Mouse (Mus musculus) E14TG2a.4 (cell line): Measurements from ENCODE around the gene Zfp354b.

ENCODE experiments used
- H3K27me3 ChIP-seq: 2 replicates; pipeline ENCODE4 v1.6.1; 2014; ENCODE audit warnings: low read length, control low read depth; ENCODE audit not compliant: insufficient read depth
- H3K36me3 ChIP-seq: 2 replicates; pipeline ENCODE4 v1.6.1; 2014; ENCODE audit warnings: low read length, control low read depth; ENCODE audit not compliant: insufficient read depth
- H3K4me1 ChIP-seq: replicated peaks from 2 replicates; pipeline ENCODE4 v1.6.1; 2014; ENCODE audit warnings: low read depth, low read length, control low read depth
- H3K4me3 ChIP-seq: replicated peaks from 2 replicates; pipeline ENCODE4 v1.5.1; 2014; ENCODE audit warnings: mild to moderate bottlenecking, low read length
- H3K9me3 ChIP-seq: 2 replicates; pipeline ENCODE4 v1.6.1; 2014; ENCODE audit warnings: low read length, control low read depth
- CTCF ChIP-seq: conservative IDR thresholded peaks from 2 replicates; pipeline ENCODE4 v1.5.1; 2014; ENCODE audit warnings: low read length
- NANOG ChIP-seq: IDR thresholded peaks from 2 replicates; pipeline ENCODE4 v1.6.1; 2014; ENCODE audit warnings: borderline replicate concordance, low read length, mixed read lengths
- POU5F1 ChIP-seq: IDR thresholded peaks from 2 replicates; pipeline ENCODE4 v1.6.1; 2014; ENCODE audit warnings: low read length, borderline replicate concordance

The Zfp354b gene

GRCm38 (mm10) chr11:50931451-50931866 is at the start of gene Zfp354b:
Gene Zfp354b, minus strand, starts transcription at chr11:50931633.
- H3K4me3 ChIP-seq = peak within 1 kb of the TSS; percentile 84
- TF ChIP-seq POU5F1 (no peak), NANOG (peak; percentile 17; the same call in 1 of the 2 replicates), CTCF (no peak)
- H3K9me3 ChIP-seq = no peaks in the 10 kb centered on the region
- no peaks in the 10 kb centered on the region for H3K36me3 ChIP-seq
- peaks cover 24% of the 10 kb centered on the region for H3K4me1 ChIP-seq
- peaks cover 44% of the 10 kb centered on the region for H3K27me3 ChIP-seq

- Histone ChIP-seq H3K27me3 (no peaks in the 10 kb centered on the region), H3K36me3 (no peaks in the 10 kb centered on the region), H3K4me1 (no peaks in the 10 kb centered on the region), H3K9me3 (no peaks in the 10 kb centered on the region), H3K4me3 (no peak overlapping the region)
- TF ChIP-seq POU5F1 (no peak), CTCF (peak; percentile 50)
These were observed 45.8 kb upstream of the Zfp354b start for GRCm38 (mm10) chr11:50977216-50977615.

- Histone ChIP-seq H3K27me3 (no peaks in the 10 kb centered on the region), H3K36me3 (no peaks in the 10 kb centered on the region), H3K4me1 (no peaks in the 10 kb centered on the region), H3K4me3 (no peak within 1 kb of the TSS), H3K9me3 (no peaks in the 10 kb centered on the region)
- TF ChIP-seq CTCF = no peak
These were observed 34.8 kb upstream of the Zfp354b start, which contains the start of gene Olfr1378 for GRCm38 (mm10) chr11:50966230-50966629. Gene Olfr1378, plus strand, starts transcription at chr11:50966530.

- TF ChIP-seq NANOG = no peak
- no peak for TF ChIP-seq POU5F1
- no peak for TF ChIP-seq CTCF
- H3K27me3 ChIP-seq = no peaks in the 10 kb centered on the region
- no peaks in the 10 kb centered on the region for H3K36me3 ChIP-seq
- no peaks in the 10 kb centered on the region for H3K9me3 ChIP-seq
- no peak overlapping the region for H3K4me3 ChIP-seq
- H3K4me1 ChIP-seq = no peaks in the 10 kb centered on the region
These were observed 33.5 kb upstream of the Zfp354b start for GRCm38 (mm10) chr11:50964886-50965285.

DNA sequence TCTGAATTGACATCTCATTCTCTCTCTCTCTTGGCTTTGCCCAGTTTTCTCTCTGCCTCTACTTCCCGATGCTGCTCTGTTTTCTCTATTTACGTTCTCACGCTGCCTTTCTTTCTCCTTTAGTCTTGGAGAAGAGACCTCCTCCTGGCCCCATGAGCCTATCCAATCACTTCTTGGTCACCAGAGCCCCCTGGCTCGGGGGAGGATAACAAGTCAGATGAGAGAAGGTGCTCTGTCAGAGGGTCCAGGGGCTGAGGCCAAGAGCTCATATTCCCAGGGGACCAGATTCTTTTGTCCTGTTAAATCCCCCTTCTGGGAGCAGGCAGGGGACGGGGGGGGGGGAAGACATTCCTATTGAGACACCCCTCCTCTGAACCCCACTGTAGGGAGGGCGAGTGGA is 22.2 kb upstream of the Zfp354b start, which contains the start of gene Prop1:
TSS of gene Prop1 (minus strand) at position 101 of the 400 bp plus-strand sequence.
- peaks cover 18% of the 10 kb centered on the region for H3K4me1 ChIP-seq
- no peak for TF ChIP-seq NANOG
- no peak within 1 kb of the TSS for H3K4me3 ChIP-seq
- H3K9me3 ChIP-seq = no peaks in the 10 kb centered on the region
- H3K27me3 ChIP-seq = peaks cover 24% of the 10 kb centered on the region
- no peaks in the 10 kb centered on the region for H3K36me3 ChIP-seq

- no peak for TF ChIP-seq NANOG
- Histone ChIP-seq H3K4me1 (peaks cover 18% of the 10 kb centered on the region), H3K27me3 (peaks cover 21% of the 10 kb centered on the region), H3K9me3 (no peaks in the 10 kb centered on the region), H3K4me3 (no peak overlapping the region), H3K36me3 (no peaks in the 10 kb centered on the region)
These were observed 20.9 kb upstream of the Zfp354b start for GRCm38 (mm10) chr11:50952290-50952689.

DNA sequence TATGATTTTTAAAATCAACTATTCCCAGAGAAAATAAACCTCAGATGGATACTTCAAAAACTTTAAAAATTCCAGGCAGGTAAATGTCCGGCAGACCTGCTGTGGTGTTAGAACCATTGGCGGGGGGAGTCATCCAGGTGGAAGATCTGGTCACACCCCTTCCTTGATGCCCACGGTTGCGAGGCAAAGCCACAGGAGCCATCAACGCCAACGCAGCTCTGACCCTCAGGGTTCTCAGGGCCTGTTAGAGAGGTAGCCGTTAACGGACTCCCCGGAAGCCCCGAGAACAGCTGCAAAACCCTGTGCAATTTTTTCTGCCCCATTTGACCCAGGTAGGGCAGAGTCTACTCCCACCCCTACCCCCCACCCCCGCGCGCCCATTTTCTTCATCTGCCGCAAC is 12.1 kb upstream of the Zfp354b start, which contains the start of gene 4933414I15Rik:
TSS of gene 4933414I15Rik (minus strand) at position 260 of the 400 bp plus-strand sequence.
- TF ChIP-seq POU5F1 = no peak
- no peak for TF ChIP-seq CTCF
- no peak for TF ChIP-seq NANOG
- peaks cover 35% of the 10 kb centered on the region for H3K27me3 ChIP-seq
- H3K4me1 ChIP-seq = peaks cover 4% of the 10 kb centered on the region; the same call in 1 of the 2 replicates
- no peaks in the 10 kb centered on the region for H3K36me3 ChIP-seq
- H3K4me3 ChIP-seq = no peak within 1 kb of the TSS
- H3K9me3 ChIP-seq = no peaks in the 10 kb centered on the region

DNA sequence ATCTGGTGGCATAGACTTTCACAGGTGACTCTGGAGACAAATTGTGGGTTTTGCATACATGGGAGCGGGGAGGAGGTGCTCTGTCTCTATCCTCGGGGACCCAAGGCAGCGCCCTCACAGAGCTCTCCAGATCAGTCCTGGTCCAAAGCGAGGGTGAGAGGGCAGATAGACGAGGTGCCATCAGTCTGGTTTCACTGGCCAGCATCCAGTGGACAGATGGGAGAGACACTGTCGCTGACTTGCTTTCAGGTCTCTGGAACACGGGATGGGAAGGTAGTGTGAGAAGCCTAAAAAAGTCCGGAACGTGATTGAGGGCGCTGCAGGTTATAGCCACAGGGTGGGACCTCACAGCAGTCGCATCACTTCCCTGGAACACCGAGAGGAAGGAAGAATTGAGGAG is 11.0 kb upstream of the Zfp354b start:
- H3K36me3 ChIP-seq = no peaks in the 10 kb centered on the region

DNA sequence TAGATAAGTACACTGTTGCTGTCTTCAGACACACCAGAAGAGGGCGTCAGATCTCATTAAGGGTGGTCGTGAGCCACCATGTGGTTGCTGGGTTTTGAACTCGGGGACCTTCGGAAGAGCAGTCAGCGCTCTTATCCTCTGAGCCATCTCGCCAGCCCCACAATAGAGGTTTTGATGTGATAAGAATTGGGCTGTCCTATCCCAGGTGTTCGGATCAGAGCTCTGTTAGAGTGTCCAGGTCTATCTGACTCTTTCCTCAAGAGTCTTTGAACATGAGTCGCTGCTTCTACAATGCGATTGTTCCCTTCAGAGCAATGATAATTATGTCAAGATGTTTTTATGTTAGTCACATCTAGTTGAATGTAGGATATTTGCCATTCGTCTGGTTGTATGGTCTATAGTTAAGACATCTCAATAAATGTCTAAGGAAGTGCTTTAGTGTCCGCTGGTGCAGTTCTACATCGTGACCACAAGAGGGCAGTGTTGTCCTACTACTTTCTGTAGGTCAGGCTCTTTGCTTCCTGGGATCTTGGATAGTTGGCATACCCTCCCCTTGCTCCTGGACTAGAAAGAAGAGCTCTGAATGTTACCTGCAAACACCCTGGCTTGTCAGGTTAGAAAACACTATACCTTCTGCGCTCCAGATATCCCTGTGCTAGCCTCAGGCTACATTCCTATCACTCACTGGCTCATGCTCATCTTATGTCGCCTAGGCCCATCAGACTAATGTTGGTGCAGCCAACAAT is 8.4 kb upstream of the Zfp354b start:
- H3K27me3 ChIP-seq = peaks cover 34% of the 10 kb centered on the region
- H3K9me3 ChIP-seq = no peaks in the 10 kb centered on the region
- TF ChIP-seq CTCF (peak; percentile 99), NANOG (no peak), POU5F1 (no peak)
- peaks cover 4% of the 10 kb centered on the region; the same call in 1 of the 2 replicates for H3K4me1 ChIP-seq
- no peaks in the 10 kb centered on the region for H3K36me3 ChIP-seq
- no peak overlapping the region for H3K4me3 ChIP-seq

More for the DNA sequence above, 11.0 kb upstream of the Zfp354b start:
- Histone ChIP-seq H3K4me3 (no peak overlapping the region), H3K4me1 (peaks cover 4% of the 10 kb centered on the region; the same call in 1 of the 2 replicates), H3K27me3 (peaks cover 35% of the 10 kb centered on the region), H3K9me3 (no peaks in the 10 kb centered on the region)
- TF ChIP-seq NANOG (no peak), CTCF (no peak), POU5F1 (no peak)
